Mouse (Mus musculus) lung, embryonic 14.5 days (tissue): Measurements from ENCODE around the gene Gm28230. TPM values are rescaled to one million over a fixed set of nuclear protein-coding genes. Genes with fewer than 3 reads are reported as not detected.

Experiments
- ATAC-seq: fragments of 200-750 bp; cut with Nextera tagmentation; 2 replicates; pipeline ENCODE4 v1.8.0; 2017; ENCODE audit warnings: mild to moderate bottlenecking, moderate TSS enrichment, moderate library complexity; ENCODE audit not compliant: insufficient read depth
- DNase-seq: peaks from one replicate; pipeline ENCODE4 v3.0.0-alpha.2; 2015
- H3K27ac ChIP-seq: fragments of 300-500 bp; sonication (generic); 2 replicates; pipeline ENCODE4 v1.5.1; 2014; ENCODE audit warnings: low read depth, mild to moderate bottlenecking, moderate library complexity
- H3K27me3 ChIP-seq: fragments of 300-500 bp; sonication (generic); 2 replicates; pipeline ENCODE4 v1.6.1; 2014; ENCODE audit warnings: low read length, control low read depth; ENCODE audit not compliant: insufficient read depth
- H3K36me3 ChIP-seq: fragments of 300-500 bp; sonication (generic); 2 replicates; pipeline ENCODE4 v1.6.1; 2014; ENCODE audit warnings: control low read depth; ENCODE audit not compliant: insufficient read depth
- H3K4me1 ChIP-seq: fragments of 300-500 bp; sonication (generic); 2 replicates; pipeline ENCODE4 v1.6.1; 2014; ENCODE audit warnings: antibody characterized with exemption, control low read depth; ENCODE audit not compliant: insufficient read depth
- H3K4me2 ChIP-seq: fragments of 300-500 bp; sonication (generic); 2 replicates; pipeline ENCODE4 v1.6.1; 2014; ENCODE audit warnings: mild to moderate bottlenecking
- H3K4me3 ChIP-seq: fragments of 300-500 bp; sonication (generic); 2 replicates; pipeline ENCODE4 v1.5.1; 2014; ENCODE audit warnings: low read depth, low read length
- H3K9ac ChIP-seq: fragments of 300-500 bp; sonication (generic); 2 replicates; pipeline ENCODE4 v1.6.1; 2014
- H3K9me3 ChIP-seq: fragments of 300-500 bp; sonication (generic); 2 replicates; pipeline ENCODE4 v1.6.1; 2016; ENCODE audit warnings: low read depth, low read length, control low read depth
- CTCF ChIP-seq: IDR thresholded peaks from 2 replicates; pipeline ENCODE4 v1.5.1; 2016; ENCODE audit warnings: antibody characterized with exemption, low read depth
- WGBS: fragments of 180-500 bp; shearing (Covaris S2); extraction: QIAGEN DNeasy Blood & Tissue Kit; methylation state at CpG from one replicate; pipeline ENCODE4 v1.1.7; 2014; 5-methylcytosine and 5-hydroxymethylcytosine counted together
- polyA plus RNA-seq: library from polyadenylated mRNA; unstranded; fragments of >200 nt; fragmentation: Nextera tagmentation; extraction: Ambion mirVana; gene quantifications from 2 replicates; pipeline ENCODE4 v1.2.1, GENCODE M21; 2014

The Gm28230 gene
- polyA plus RNA-seq: not detected in 2 replicates

DNA sequence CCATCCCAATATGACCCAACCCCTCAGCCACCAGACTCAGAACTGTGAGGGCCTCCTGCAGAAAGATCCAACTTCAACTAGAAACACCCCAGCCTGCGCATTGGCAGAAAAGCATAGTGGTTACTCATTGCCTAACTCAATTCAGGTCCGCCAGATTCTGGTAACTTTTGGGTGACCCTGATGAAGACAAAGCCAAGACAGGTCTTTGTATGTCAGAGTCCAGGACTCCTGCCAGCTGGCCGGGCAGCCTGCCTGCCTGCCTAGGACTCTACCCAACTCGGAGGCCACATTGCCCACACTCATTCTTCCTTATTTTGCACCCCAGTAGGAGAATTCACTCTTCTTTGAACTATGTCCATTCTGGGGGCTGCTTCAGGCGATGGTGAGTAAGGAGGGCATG, at the start of gene Gm28230:
Gm28230 (plus strand) TSS at position 178 of the 400 bp plus-strand sequence.
- no peak for TF ChIP-seq CTCF
- Histone ChIP-seq H3K4me1 (no peaks in the 10 kb centered on the region), H3K9me3 (no peaks in the 10 kb centered on the region), H3K4me2 (peak within 1 kb of the TSS; percentile 34), H3K4me3 (peak within 1 kb of the TSS; percentile 21), H3K36me3 (no peaks in the 10 kb centered on the region), H3K9ac (no peak within 1 kb of the TSS), H3K27me3 (peaks cover 99% of the 10 kb centered on the region), H3K27ac (no peak within 1 kb of the TSS)
- no peak for ATAC-seq
- WGBS: 9% methylated on average over 5 of the region's 5 CpGs
- no peak for DNase-seq

DNA sequence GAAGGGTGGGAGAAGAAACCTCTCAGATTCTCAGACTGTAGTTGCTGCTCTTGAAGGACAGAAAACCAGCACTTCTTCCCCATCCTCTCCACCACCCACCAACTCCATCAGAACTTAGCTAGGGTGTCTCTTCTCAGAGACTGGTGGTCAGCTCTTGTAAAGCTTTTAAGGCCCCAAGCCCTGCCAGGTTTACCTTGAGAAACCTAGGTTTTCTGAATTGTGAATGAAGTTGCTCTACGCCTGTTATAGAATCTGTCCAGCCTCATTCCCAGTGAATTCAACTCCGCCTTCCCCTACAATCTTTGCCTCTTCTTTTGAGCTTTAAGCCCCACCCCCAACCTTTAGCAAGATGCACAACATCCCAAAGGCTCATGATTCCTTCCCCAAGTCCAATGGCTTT, 49.4 kb upstream of the Gm28230 start:
- H3K27ac ChIP-seq: no peak overlapping the region
- no peak for TF ChIP-seq CTCF
- DNase-seq (no peak), ATAC-seq (no peak)
- no peaks in the 10 kb centered on the region for H3K9me3 ChIP-seq
- H3K36me3 ChIP-seq: no peaks in the 10 kb centered on the region
- H3K4me3 ChIP-seq: no peak overlapping the region
- peaks cover 100% of the 10 kb centered on the region for H3K27me3 ChIP-seq
- WGBS: 14% methylated on average over 2 of the region's 2 CpGs
- no peaks in the 10 kb centered on the region for H3K4me1 ChIP-seq
- no peak overlapping the region for H3K9ac ChIP-seq
- H3K4me2 ChIP-seq: no peak overlapping the region

DNA sequence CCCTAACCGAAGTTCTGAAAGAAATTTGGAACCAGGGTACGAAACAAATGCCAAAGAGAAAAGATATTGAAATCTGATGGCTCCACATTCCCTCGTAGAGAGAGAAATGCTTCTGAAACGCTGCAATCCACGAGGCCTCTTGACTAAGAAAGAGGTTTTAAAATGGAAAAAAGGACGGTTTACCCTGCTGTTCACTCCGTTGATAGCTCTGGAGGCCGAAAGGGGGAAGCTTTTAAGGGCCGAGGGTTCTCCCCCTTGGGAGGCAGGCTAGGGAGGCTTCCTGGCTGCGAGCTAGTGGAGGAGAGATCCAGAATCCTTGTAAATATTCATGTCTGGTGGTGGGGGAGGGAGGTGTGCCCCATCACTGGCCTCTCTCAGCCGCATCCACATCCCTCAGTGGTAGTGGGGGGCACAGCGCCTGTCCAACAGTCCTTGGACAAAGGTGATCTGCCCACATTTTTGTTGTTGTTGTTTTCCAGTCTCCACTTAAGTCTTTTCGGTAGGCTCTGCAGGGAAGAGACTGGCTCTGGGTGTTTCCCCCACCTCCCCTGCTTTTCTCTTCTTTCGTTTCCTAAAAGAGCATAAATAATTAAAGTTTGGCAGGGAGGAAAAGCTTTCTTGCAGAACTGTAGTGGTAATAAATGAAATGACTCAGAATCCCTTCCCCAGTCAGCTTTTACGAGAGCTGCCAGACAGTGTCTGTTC, 47.5 kb upstream of the Gm28230 start, which contains the start of gene Hoxd11:
Hoxd11 (plus strand) TSS at position 667 of the 705 bp plus-strand sequence.
- Histone ChIP-seq H3K9ac (no peak within 1 kb of the TSS), H3K27me3 (peaks cover 100% of the 10 kb centered on the region), H3K4me2 (no peak within 1 kb of the TSS; the same call in 1 of the 2 replicates), H3K36me3 (no peaks in the 10 kb centered on the region), H3K9me3 (no peaks in the 10 kb centered on the region), H3K4me1 (no peaks in the 10 kb centered on the region), H3K4me3 (no peak within 1 kb of the TSS; the same call in 1 of the 2 replicates), H3K27ac (no peak within 1 kb of the TSS)
- no peak for DNase-seq
- no peak for ATAC-seq
- no peak for TF ChIP-seq CTCF
- 2% methylated on average over 15 of the region's 15 CpGs for WGBS

DNA sequence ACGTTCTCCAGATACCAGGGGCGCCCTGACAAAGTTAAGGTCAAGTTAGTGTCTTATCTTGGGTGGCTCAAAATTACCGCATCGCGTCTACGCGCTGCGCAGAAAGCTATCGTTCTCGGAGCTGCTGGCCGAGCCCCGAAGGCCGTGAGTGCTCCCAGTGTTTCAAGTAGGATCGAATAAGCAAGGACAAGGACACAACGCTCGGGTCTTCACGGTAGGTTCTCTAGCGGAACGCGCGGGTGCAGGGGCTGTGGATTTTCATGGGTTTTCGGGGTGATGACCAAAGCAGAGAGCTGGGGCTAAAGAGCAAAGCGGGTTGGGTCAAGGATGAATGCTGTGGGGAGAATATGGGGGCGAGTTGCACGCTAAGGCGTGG, 46.9 kb upstream of the Gm28230 start:
- Histone ChIP-seq H3K9ac (no peak overlapping the region), H3K27me3 (peaks cover 100% of the 10 kb centered on the region), H3K27ac (no peak overlapping the region), H3K9me3 (no peaks in the 10 kb centered on the region), H3K4me3 (no peak overlapping the region; the same call in 1 of the 2 replicates), H3K36me3 (no peaks in the 10 kb centered on the region), H3K4me2 (no peak overlapping the region; the same call in 1 of the 2 replicates), H3K4me1 (no peaks in the 10 kb centered on the region)
- TF ChIP-seq CTCF: no peak
- 1% methylated on average over 26 of the region's 26 CpGs for WGBS
- ATAC-seq (no peak), DNase-seq (no peak)

DNA sequence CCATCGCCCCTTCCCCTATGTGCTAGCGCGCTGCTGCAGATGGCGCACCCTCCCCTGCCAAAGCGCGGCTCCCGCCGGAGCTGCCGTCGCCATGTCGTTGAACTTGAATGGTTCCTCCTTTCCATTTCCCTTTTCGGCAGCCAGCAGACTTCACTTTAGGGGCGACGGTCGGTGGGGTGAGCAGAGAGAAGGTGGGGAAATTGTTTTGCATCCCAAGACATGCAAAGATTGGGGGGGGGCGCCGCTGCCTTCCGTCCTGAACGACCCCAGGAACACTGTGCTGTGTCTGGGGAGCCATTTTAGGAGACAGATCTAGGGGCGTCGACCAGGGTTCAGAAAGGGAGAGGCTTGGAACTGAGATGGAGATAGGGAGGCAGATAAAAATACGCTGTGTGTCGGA, 46.5 kb upstream of the Gm28230 start:
- ATAC-seq (no peak), DNase-seq (no peak)
- no peak overlapping the region; the same call in 1 of the 2 replicates for H3K4me3 ChIP-seq
- H3K27ac ChIP-seq: no peak overlapping the region
- H3K36me3 ChIP-seq: no peaks in the 10 kb centered on the region
- H3K9ac ChIP-seq: no peak overlapping the region
- peaks cover 100% of the 10 kb centered on the region for H3K27me3 ChIP-seq
- WGBS: under 1% methylated on average over 23 of the region's 23 CpGs
- no peaks in the 10 kb centered on the region for H3K9me3 ChIP-seq
- H3K4me1 ChIP-seq: no peaks in the 10 kb centered on the region
- TF ChIP-seq CTCF: no peak
- no peak overlapping the region; the same call in 1 of the 2 replicates for H3K4me2 ChIP-seq

DNA sequence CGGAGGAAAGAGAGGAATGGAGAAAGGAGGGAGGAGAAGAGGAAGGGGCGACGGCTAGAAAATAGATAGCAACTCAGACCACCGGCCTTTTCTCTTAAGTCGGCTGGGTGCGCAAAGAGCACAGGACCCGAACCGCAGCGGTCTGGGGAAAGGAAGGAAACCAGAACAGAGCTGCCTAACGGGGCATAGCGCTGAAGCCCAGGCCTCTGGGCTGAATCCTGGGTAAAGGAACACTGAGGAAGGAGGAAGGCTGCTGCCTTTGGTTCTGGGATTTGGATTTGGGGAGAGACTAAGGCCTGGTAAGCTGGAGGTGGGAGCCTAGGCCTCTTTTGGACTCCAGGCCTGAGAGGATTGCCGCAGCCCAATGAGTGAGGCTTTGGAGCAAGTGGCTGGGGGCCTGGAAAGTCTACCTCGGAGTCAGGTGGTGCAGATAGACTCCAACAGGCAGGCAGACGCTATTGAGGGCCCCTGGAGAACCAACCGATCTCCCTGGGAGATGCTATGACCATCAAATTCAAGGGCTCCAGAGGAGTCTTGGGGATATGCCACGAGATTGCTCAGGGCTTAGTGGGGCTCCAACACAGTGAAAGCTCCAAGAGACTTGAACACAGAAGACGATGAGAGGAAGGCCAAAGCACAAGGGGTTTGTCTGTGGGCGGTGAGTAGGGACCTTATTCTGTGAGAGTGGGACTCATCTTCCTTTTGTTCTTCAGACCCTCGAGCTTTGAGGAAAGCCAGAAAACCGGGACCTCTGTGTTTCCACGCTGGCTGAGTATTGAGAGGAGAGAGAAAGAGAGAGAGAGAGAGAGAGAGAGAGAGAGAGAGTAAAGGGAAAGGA, 45.7 kb upstream of the Gm28230 start:
- no peak for TF ChIP-seq CTCF
- ATAC-seq: no peak
- Histone ChIP-seq H3K36me3 (no peaks in the 10 kb centered on the region), H3K9me3 (no peaks in the 10 kb centered on the region), H3K27ac (no peak overlapping the region), H3K4me3 (no peak overlapping the region), H3K4me2 (no peak overlapping the region), H3K4me1 (no peaks in the 10 kb centered on the region), H3K9ac (no peak overlapping the region), H3K27me3 (peaks cover 100% of the 10 kb centered on the region)
- DNase-seq: no peak
- WGBS: 5% methylated on average over 21 of the region's 21 CpGs
